Mouse (Mus musculus) bone marrow, adult 2 months (tissue): ENCODE measurements around the gene Zranb1.

Experiments
- CTCF ChIP-seq: fragments of 200-500 bp; IDR thresholded peaks from 2 replicates; pipeline ENCODE4 v1.5.1; 2011; ENCODE audit warnings: low read length, control low read depth; ENCODE audit not compliant: control insufficient read depth, insufficient read depth
- POLR2A ChIP-seq: fragments of 200-500 bp; IDR thresholded peaks from 2 replicates; pipeline ENCODE4 v1.6.1; 2011; ENCODE audit warnings: low read depth, mild to moderate bottlenecking, control low read depth, low read length, borderline replicate concordance; ENCODE audit not compliant: control insufficient read depth

DNA sequence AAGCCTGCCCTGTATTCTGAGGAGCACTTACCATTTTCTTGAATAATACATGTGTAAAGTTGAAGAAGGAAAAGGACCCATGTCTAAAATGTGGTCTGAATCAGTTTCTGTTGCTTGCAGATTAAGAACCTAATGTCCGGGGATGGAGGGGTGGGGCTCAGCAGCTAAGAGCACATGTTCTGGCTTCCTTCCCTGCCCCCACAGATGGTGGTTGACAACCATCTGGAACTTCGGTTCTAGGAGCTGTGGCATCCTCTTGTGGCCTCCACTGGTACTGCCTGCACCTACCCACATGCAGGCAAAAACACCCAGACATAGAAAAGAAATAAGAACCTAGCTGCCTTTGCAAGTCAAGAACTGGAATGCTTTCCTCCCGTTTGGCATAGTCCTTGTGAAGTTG is 72.5 kb downstream of the Zranb1 start:
- peak; percentile 83 for TF ChIP-seq CTCF
- no peak for TF ChIP-seq POLR2A
